Mouse (Mus musculus): ENCODE measurements around the gene Dbf4. TPM values are rescaled to one million over a fixed set of nuclear protein-coding genes. Genes with fewer than 3 reads are reported as not detected.

The Dbf4 gene
- polyA plus RNA-seq, 1 experiment from 2014 or later = 14.0 TPM

DNA sequence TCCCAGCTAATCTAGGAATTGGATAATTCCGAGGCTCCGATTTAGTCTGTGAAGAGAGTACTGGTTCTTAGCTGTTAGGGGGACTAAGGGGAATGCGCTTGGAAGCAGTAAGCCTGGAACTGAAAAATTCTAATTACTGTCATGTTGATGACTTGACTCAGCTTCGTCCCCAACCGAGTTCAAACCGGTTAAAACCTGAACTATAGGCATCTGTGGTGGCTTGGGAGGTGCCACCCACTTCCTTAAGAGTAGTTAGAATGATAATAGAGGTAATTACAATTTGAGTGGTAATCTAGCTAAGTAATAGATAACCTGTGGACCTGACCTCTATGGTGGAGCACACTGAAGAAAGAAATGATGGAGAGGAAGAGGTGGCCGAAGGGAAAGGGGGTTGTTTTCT lies 1.6 kb upstream of the Dbf4 start:
- Histone ChIP-seq H3K36me3 (replicated peaks; ENCODE audit: insufficient read depth, low read length) (peaks cover 7% of the 10 kb centered on the region), H3K27me3 (ENCODE audit: insufficient read depth, low read length) (no peaks in the 10 kb centered on the region), H3K9me3 (ENCODE audit: low read length) (no peaks in the 10 kb centered on the region), H3K4me2 (ENCODE audit: low read depth, low read length) (peak overlapping the region; percentile 90), H3K4me3 (ENCODE audit: low read depth, low read length) (peak overlapping the region; percentile 78), H3K9ac (replicated peaks) (peak overlapping the region; percentile 27; the same call in 1 of the 2 replicates), H3K4me1 (ENCODE audit: insufficient read depth) (peaks cover 8% of the 10 kb centered on the region), H3K27ac (ENCODE audit: low read depth) (no peak overlapping the region)
- no peak for TF ChIP-seq CTCF (IDR thresholded peaks at IDR 0.05; ENCODE audit: low read depth)
- no peak for TF ChIP-seq EP300 (IDR thresholded peaks at IDR 0.05; ENCODE audit: low read depth)
- DNase-seq (no peak), ATAC-seq (no peak)
- WGBS (ENCODE audit: insufficient replicate concordance) = 41% methylated on average over 7 of the region's 7 CpGs

DNA sequence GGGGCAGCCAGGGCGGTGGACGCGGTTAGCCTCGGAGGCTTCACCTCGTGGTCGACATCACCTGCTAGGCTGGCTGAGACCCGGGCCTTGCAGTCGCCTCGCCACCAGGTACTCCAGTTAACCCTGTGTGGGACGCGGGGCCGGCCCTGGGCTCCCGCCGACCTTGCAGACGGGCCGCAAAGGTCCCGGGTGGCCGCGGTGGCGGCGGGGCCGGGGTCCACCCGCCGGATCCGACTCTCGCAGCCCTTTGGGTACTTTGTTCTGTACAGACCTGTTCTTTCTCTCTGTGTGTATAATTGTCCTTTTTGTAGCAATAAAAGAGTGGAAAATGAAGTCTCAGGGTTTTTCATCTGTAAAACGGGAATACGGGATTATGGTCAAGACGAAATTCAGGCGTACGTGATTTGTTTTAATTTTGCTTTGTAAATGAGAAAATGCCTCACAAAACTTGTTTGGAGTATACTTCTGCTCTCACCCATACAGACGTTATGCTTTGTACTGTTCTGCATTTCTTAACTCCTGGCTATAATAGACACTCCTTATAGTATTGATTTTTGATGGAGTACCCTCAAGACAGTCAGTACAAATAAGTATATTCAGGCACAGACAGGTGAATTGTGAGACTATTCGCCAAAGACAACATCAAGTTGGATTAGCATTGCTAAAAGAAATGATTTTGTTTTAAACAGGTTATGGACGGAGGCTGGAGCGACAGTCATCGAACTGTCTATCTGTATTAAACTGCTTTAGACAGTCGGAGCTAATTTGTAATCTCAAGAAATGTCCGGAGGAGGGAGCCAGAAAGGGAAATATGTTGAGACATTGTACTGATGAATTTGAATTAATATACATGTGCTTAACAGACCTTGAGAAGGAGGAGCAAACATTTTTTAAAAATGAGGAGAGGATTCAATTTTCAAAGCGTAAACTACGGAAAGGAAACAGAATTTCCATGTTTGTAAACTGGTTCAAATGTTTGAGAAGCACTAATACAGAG lies 714 bp upstream of the Dbf4 start:
- DNase-seq (no peak), ATAC-seq (peak; percentile 58; the same call in 1 of the 2 replicates)
- 2% methylated on average over 40 of the region's 40 CpGs for WGBS (ENCODE audit: insufficient replicate concordance)
- Histone ChIP-seq H3K9me3 (ENCODE audit: low read length) (no peaks in the 10 kb centered on the region), H3K27me3 (ENCODE audit: insufficient read depth, low read length) (no peaks in the 10 kb centered on the region), H3K4me2 (ENCODE audit: low read depth, low read length) (peak overlapping the region; percentile 90), H3K27ac (ENCODE audit: low read depth) (peak overlapping the region; percentile 59; the same call in 1 of the 2 replicates), H3K4me3 (ENCODE audit: low read depth, low read length) (peak overlapping the region; percentile 78), H3K4me1 (ENCODE audit: insufficient read depth) (peaks cover 8% of the 10 kb centered on the region), H3K9ac (replicated peaks) (peak overlapping the region; percentile 83), H3K36me3 (replicated peaks; ENCODE audit: insufficient read depth, low read length) (peaks cover 12% of the 10 kb centered on the region)
- peak; percentile 33 for TF ChIP-seq CTCF (IDR thresholded peaks at IDR 0.05; ENCODE audit: low read depth)
- no peak for TF ChIP-seq EP300 (IDR thresholded peaks at IDR 0.05; ENCODE audit: low read depth)

DNA sequence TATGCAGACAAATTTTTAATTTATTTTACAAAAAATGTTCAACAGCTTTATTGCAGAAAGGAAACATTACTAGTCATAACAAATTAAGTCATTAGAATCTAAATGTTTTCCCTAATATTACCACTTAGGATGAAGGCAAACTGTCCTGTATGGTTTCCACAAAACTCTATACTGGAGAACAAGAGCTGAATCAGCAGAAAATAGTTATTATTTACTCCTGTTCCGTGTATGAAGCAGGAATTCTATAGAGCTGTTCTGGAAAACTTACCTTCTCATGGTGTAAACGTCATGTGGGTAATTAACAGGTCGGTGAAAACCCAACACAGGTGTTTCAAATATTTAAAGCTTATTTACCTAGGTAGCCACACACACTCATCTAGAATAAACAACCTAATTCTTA lies 1.1 kb downstream of the Dbf4 start:
- TF ChIP-seq EP300 (IDR thresholded peaks at IDR 0.05; ENCODE audit: low read depth) (no peak), CTCF (IDR thresholded peaks at IDR 0.05; ENCODE audit: low read depth) (no peak)
- H3K4me3 ChIP-seq (ENCODE audit: low read depth, low read length) = peak overlapping the region; percentile 78
- H3K4me2 ChIP-seq (ENCODE audit: low read depth, low read length) = peak overlapping the region; percentile 90
- WGBS (ENCODE audit: insufficient replicate concordance) = 10% methylated on average over 3 of the region's 3 CpGs
- DNase-seq (no peak), ATAC-seq (no peak)
- H3K4me1 ChIP-seq (ENCODE audit: insufficient read depth) = peaks cover 8% of the 10 kb centered on the region
- H3K27me3 ChIP-seq (ENCODE audit: insufficient read depth, low read length) = no peaks in the 10 kb centered on the region
- H3K9ac ChIP-seq (replicated peaks) = peak overlapping the region; percentile 75
- peaks cover 22% of the 10 kb centered on the region for H3K36me3 ChIP-seq (replicated peaks; ENCODE audit: insufficient read depth, low read length)
- H3K27ac ChIP-seq (ENCODE audit: low read depth) = no peak overlapping the region
- no peaks in the 10 kb centered on the region for H3K9me3 ChIP-seq (ENCODE audit: low read length)

DNA sequence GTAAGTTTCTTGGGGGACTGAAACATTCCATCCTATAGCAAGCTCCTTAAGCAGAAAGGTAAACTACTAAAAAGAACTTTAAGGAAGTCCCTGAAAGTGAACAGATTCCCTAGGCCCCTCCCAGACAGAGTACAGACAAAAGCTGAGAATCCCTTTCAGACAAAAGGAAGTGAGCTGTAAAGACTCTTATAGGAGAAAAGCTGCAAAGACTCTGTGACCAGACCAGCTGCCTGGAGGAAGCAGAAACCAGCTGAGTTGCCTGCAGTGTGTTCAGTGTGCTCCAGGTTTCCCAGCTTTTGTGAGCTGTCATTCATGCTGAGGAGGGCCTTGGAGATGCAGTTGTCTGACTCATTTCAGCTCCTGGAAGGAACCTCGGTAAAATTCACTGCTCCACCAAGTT lies 5.1 kb downstream of the Dbf4 start:
- Histone ChIP-seq H3K4me1 (ENCODE audit: insufficient read depth) (no peaks in the 10 kb centered on the region), H3K27ac (ENCODE audit: low read depth) (no peak overlapping the region), H3K9ac (replicated peaks) (no peak overlapping the region), H3K9me3 (ENCODE audit: low read length) (no peaks in the 10 kb centered on the region), H3K27me3 (ENCODE audit: insufficient read depth, low read length) (no peaks in the 10 kb centered on the region), H3K4me3 (ENCODE audit: low read depth, low read length) (no peak overlapping the region), H3K4me2 (ENCODE audit: low read depth, low read length) (no peak overlapping the region), H3K36me3 (replicated peaks; ENCODE audit: insufficient read depth, low read length) (peaks cover 31% of the 10 kb centered on the region)
- DNase-seq (no peak), ATAC-seq (no peak)
- 45% methylated on average over 1 of the region's 1 CpGs for WGBS (ENCODE audit: insufficient replicate concordance)
- TF ChIP-seq CTCF (IDR thresholded peaks at IDR 0.05; ENCODE audit: low read depth) = no peak
- no peak for TF ChIP-seq EP300 (IDR thresholded peaks at IDR 0.05; ENCODE audit: low read depth)

DNA sequence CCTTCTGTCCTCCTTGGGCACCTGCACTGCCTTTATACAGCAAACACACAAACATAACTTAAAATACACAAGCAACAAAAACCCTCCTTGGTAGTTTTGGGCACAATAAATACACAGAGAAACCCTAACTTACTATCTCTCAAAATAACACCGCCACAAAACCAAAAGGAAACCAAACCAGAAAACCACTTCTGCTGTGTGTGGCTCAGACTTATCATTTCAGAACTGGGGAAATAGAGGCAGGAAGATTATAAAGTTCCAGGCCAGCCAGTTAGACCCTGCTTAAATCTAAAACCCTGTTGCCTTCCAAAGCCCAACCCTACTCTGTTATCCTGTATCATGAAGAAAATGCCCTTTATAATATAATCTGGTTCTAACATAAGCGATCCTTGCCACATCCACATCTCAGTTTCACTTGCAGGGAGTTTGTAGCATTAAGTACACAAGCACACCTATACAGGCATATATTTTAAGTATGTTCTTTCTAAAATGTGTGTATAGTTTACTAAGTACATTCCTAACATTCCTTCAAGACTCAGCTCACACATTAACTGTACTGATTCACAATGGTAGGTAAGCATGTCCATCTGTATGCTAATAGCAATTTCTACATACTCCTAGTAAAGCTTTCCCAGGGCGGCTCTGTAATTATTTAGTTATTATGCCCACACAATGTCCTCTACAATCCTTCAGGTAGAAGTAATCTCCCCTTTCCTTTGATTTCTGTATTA lies 5.7 kb downstream of the Dbf4 start:
- H3K4me2 ChIP-seq (ENCODE audit: low read depth, low read length) = no peak overlapping the region
- DNase-seq (no peak), ATAC-seq (no peak)
- no peak overlapping the region for H3K4me3 ChIP-seq (ENCODE audit: low read depth, low read length)
- WGBS (ENCODE audit: insufficient replicate concordance) = 71% methylated on average over 3 of the region's 3 CpGs
- peaks cover 34% of the 10 kb centered on the region for H3K36me3 ChIP-seq (replicated peaks; ENCODE audit: insufficient read depth, low read length)
- TF ChIP-seq CTCF (IDR thresholded peaks at IDR 0.05; ENCODE audit: low read depth) (no peak), EP300 (IDR thresholded peaks at IDR 0.05; ENCODE audit: low read depth) (no peak)
- no peaks in the 10 kb centered on the region for H3K4me1 ChIP-seq (ENCODE audit: insufficient read depth)
- no peak overlapping the region for H3K9ac ChIP-seq (replicated peaks)
- no peaks in the 10 kb centered on the region for H3K9me3 ChIP-seq (ENCODE audit: low read length)
- no peak overlapping the region for H3K27ac ChIP-seq (ENCODE audit: low read depth)
- H3K27me3 ChIP-seq (ENCODE audit: insufficient read depth, low read length) = no peaks in the 10 kb centered on the region

DNA sequence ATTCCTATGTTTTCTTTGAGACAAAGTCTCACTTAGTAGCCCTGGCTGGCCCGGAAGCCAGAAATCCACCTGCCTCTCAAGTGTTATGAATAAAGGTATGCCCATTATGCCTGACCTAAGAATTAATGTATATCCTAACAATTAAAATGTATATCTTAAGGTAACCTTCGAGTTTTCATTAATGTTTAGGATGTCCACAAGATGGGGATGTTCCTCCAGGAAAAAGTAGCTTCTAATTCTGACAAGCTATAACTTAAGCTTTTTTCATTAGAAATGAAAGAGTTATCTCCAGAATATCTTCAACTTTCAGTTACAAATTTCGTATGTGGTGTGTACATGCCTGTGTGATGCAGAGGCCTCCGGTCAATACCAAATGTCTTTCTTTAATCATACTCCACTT lies 13.8 kb downstream of the Dbf4 start:
- Histone ChIP-seq H3K4me3 (ENCODE audit: low read depth, low read length) (no peak overlapping the region), H3K36me3 (replicated peaks; ENCODE audit: insufficient read depth, low read length) (peaks cover 51% of the 10 kb centered on the region), H3K9me3 (ENCODE audit: low read length) (no peaks in the 10 kb centered on the region), H3K4me1 (ENCODE audit: insufficient read depth) (no peaks in the 10 kb centered on the region), H3K9ac (replicated peaks) (no peak overlapping the region), H3K27ac (ENCODE audit: low read depth) (no peak overlapping the region), H3K27me3 (ENCODE audit: insufficient read depth, low read length) (no peaks in the 10 kb centered on the region), H3K4me2 (ENCODE audit: low read depth, low read length) (no peak overlapping the region)
- ATAC-seq = no peak
- 84% methylated on average over 4 of the region's 4 CpGs for WGBS (ENCODE audit: insufficient replicate concordance)
- 0 out of 2 replicates have a peak, but pooled peaks have one; percentile 14 for TF ChIP-seq CTCF (IDR thresholded peaks at IDR 0.05; ENCODE audit: low read depth)
- TF ChIP-seq EP300 (IDR thresholded peaks at IDR 0.05; ENCODE audit: low read depth) = no peak
- no peak for DNase-seq

All from liver, postnatal 0 days (tissue).